Mouse (Mus musculus): ENCODE results near the gene Mettl2.

Mettl2 gene

GRCm38 (mm10) chr11:105182461-105182855 is 56.2 kb downstream of the Mettl2 start:
- in situ Hi-C loops (cut with MboI; ENCODE audit: low pct_unique_long_range_greater_than_20kb in 1 of 2, low sequenced_read_pairs in 2 of 2, unreplicated experiment in 1 of 2) = no loop called here

- in situ Hi-C loops (cut with MboI; ENCODE audit: low pct_unique_long_range_greater_than_20kb in 1 of 2, low sequenced_read_pairs in 2 of 2, unreplicated experiment in 1 of 2) = no loop called here
Observed at GRCm38 (mm10) chr11:105184678-105185077, 58.5 kb downstream of the Mettl2 start.

All from mouse embryonic stem cell (cell line).